Mouse (Mus musculus): ENCODE results near the gene Ebna1bp2.

Gene Ebna1bp2

GRCm38 (mm10) chr4:118620279-118620966 is at the start of gene Ebna1bp2, which contains the start of gene Cfap57:
Gene Ebna1bp2, plus strand, starts transcription at chr4:118620799.
Gene Cfap57, minus strand, starts transcription at chr4:118620777.
- peak; percentile 79 to 83 for DNase-seq (ENCODE audit: low spot score in 2 of 2)

- peak; percentile 27 to 39 for DNase-seq (ENCODE audit: low spot score in 2 of 2)
Measured at GRCm38 (mm10) chr4:118571441-118571840, 49.2 kb upstream of the Ebna1bp2 start.

GRCm38 (mm10) chr4:118576097-118576496 is 44.5 kb upstream of the Ebna1bp2 start:
- peak; percentile 94 to 95 for DNase-seq (ENCODE audit: low spot score in 2 of 2)

GRCm38 (mm10) chr4:118579313-118579712 is 41.3 kb upstream of the Ebna1bp2 start:
- no peak for DNase-seq (ENCODE audit: low spot score in 2 of 2)

- DNase-seq (ENCODE audit: low spot score in 2 of 2), result no peak
Measured at GRCm38 (mm10) chr4:118581508-118581907, 39.1 kb upstream of the Ebna1bp2 start.

- DNase-seq (ENCODE audit: low spot score in 2 of 2), result no peak
Measured at GRCm38 (mm10) chr4:118582629-118583028, 38.0 kb upstream of the Ebna1bp2 start.

- DNase-seq (ENCODE audit: low spot score in 2 of 2), result no peak
Measured at GRCm38 (mm10) chr4:118589053-118589732, 31.4 kb upstream of the Ebna1bp2 start.

- no peak for DNase-seq (ENCODE audit: low spot score in 2 of 2)
Measured at GRCm38 (mm10) chr4:118589733-118590130, 30.9 kb upstream of the Ebna1bp2 start.

- DNase-seq (ENCODE audit: low spot score in 2 of 2), result no peak
Measured at GRCm38 (mm10) chr4:118604065-118604464, 16.5 kb upstream of the Ebna1bp2 start.

- DNase-seq (ENCODE audit: low spot score in 2 of 2), result no peak
Measured at GRCm38 (mm10) chr4:118609836-118610235, 10.8 kb upstream of the Ebna1bp2 start.

GRCm38 (mm10) chr4:118612619-118613018 is 8.0 kb upstream of the Ebna1bp2 start:
- DNase-seq (ENCODE audit: low spot score in 2 of 2), result peak in 1 of 2 experiments; percentile 19

- DNase-seq (ENCODE audit: low spot score in 2 of 2), result no peak
Measured at GRCm38 (mm10) chr4:118615412-118615811, 5.2 kb upstream of the Ebna1bp2 start.

- no peak for DNase-seq (ENCODE audit: low spot score in 2 of 2)
Measured at GRCm38 (mm10) chr4:118620967-118621320, 345 bp downstream of the Ebna1bp2 start.

- DNase-seq (ENCODE audit: low spot score in 2 of 2), result no peak
Measured at GRCm38 (mm10) chr4:118621781-118622180, 1.2 kb downstream of the Ebna1bp2 start.

- DNase-seq (ENCODE audit: low spot score in 2 of 2), result no peak
Measured at GRCm38 (mm10) chr4:118630261-118630660, 9.7 kb downstream of the Ebna1bp2 start.

GRCm38 (mm10) chr4:118642346-118643190 is 22.0 kb downstream of the Ebna1bp2 start:
- no peak for DNase-seq (ENCODE audit: low spot score in 2 of 2)

- peak; percentile 22 to 51 for DNase-seq (ENCODE audit: low spot score in 2 of 2)
Measured at GRCm38 (mm10) chr4:118645234-118645633, 24.6 kb downstream of the Ebna1bp2 start.

- DNase-seq (ENCODE audit: low spot score in 2 of 2), result no peak
Measured at GRCm38 (mm10) chr4:118658652-118659051, 38.1 kb downstream of the Ebna1bp2 start, which contains the start of gene Olfr62. Gene Olfr62, plus strand, starts transcription at chr4:118658952.

Data from frontal cortex, postnatal 25 days (tissue).